Mouse (Mus musculus): ENCODE data around the gene Kif3b. TPM values are rescaled to one million over a fixed set of nuclear protein-coding genes. Genes with fewer than 3 reads are reported as not detected.
A peak's percentile ranks its signal among the peaks of the same experiment; 100 is the strongest.

Kif3b gene
- polyA plus RNA-seq, 1 experiment = 5.6 TPM

DNA sequence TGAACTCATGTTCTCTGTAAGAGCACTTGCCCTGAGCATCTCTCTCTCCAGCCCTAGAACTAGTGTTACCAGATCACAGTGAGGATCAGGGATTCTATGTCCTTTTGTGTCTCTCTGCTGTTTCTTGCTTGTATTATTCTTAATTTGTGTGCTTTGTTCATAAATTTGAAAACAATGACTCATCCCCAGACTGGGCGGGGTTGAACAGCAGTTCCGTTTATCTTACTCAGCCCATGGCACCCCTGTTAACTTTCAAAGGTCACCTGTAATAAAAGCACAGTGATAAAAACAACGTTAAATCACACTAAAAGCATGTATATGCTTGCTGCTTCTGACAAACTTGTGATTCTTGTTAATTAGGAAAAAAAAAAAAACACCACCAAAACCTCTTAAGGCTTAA, 51.4 kb downstream of the Kif3b start:
- no peak overlapping the region for H3K27ac ChIP-seq (ENCODE audit: insufficient read depth, low read length)

DNA sequence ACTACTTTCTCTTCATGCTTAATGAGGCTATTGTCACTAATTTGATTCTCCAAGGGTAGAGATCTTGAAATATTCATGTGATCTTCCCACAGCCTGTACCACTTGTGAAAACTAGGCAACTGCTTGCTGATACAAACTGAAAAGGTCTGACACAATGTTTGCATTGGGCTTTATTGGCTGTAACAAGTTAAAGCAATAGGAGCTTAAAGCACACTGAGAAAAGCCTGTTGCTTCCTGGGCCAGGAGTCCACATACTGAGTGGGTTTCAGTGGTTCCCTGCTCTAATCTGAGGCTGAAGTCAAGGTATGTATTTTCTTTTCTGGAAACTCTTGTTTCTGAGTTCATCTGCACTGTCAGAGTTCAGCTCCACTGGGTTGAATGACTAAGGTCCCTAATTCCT, 52.0 kb downstream of the Kif3b start:
- TF ChIP-seq CTCF (IDR thresholded peaks at IDR 0.05; ENCODE audit: extremely low read depth, insufficient read depth, insufficient read length, insufficient replicate concordance) = no peak
- H3K27ac ChIP-seq (ENCODE audit: insufficient read depth, low read length) = no peak overlapping the region
- no peak for DNase-seq (ENCODE audit: low read depth in 1 of 2, low spot score in 2 of 2)

More for the DNA sequence above, 51.4 kb downstream of the Kif3b start:
- TF ChIP-seq POLR2A (IDR thresholded peaks at IDR 0.05; ENCODE audit: low read depth, low read length) (no peak), CTCF (IDR thresholded peaks at IDR 0.05; ENCODE audit: extremely low read depth, insufficient read depth, insufficient read length, insufficient replicate concordance) (no peak)
- Histone ChIP-seq H3K4me1 (ENCODE audit: control insufficient read depth, insufficient read depth, insufficient read length) (no peaks in the 10 kb centered on the region; the same call in 1 of the 2 replicates), H3K27me3 (ENCODE audit: control insufficient read depth, insufficient read depth, low read length) (no peaks in the 10 kb centered on the region), H3K4me3 (ENCODE audit: extremely low read depth, insufficient read depth, insufficient read length) (no peak overlapping the region), H3K36me3 (ENCODE audit: control insufficient read depth, insufficient read depth, low read length) (no peaks in the 10 kb centered on the region)
- DNase-seq (ENCODE audit: low read depth in 1 of 2, low spot score in 2 of 2) = no peak
- WGBS = 63% methylated on average over 3 of the region's 3 CpGs

DNA sequence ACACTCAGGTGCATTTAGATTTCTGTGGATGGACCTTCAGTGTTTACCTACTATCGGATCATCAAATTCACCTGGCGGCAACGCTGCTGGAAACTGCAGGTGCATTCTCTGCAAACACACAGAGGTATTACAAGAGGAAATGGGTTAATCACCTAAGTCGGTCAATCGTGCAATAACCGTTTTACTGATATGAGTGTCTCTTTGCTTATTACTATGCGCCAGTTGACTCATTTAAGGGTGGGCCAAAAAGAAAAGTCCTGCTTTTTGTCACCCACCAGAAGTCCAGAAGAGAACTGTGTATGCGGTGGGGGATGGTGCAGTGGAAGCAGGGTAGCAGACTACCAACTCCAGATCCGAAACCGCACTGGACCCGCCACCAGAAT, 53.8 kb downstream of the Kif3b start:
- no peak for TF ChIP-seq POLR2A (IDR thresholded peaks at IDR 0.05; ENCODE audit: low read depth, low read length)
- TF ChIP-seq CTCF (IDR thresholded peaks at IDR 0.05; ENCODE audit: extremely low read depth, insufficient read depth, insufficient read length, insufficient replicate concordance) = no peak
- H3K27ac ChIP-seq (ENCODE audit: insufficient read depth, low read length) = peak overlapping the region; percentile 83
- no peaks in the 10 kb centered on the region for H3K27me3 ChIP-seq (ENCODE audit: control insufficient read depth, insufficient read depth, low read length)
- H3K4me1 ChIP-seq (ENCODE audit: control insufficient read depth, insufficient read depth, insufficient read length) = peaks cover 3% of the 10 kb centered on the region
- H3K36me3 ChIP-seq (ENCODE audit: control insufficient read depth, insufficient read depth, low read length) = no peaks in the 10 kb centered on the region
- WGBS = 3% methylated on average over 11 of the region's 11 CpGs
- DNase-seq (ENCODE audit: low read depth in 1 of 2, low spot score in 2 of 2) = no peak
- H3K4me3 ChIP-seq (ENCODE audit: extremely low read depth, insufficient read depth, insufficient read length) = peak overlapping the region; percentile 96

More for the DNA sequence above, 52.0 kb downstream of the Kif3b start:
- Histone ChIP-seq H3K4me1 (ENCODE audit: control insufficient read depth, insufficient read depth, insufficient read length) (no peaks in the 10 kb centered on the region; the same call in 1 of the 2 replicates), H3K36me3 (ENCODE audit: control insufficient read depth, insufficient read depth, low read length) (no peaks in the 10 kb centered on the region), H3K4me3 (ENCODE audit: extremely low read depth, insufficient read depth, insufficient read length) (no peak overlapping the region), H3K27me3 (ENCODE audit: control insufficient read depth, insufficient read depth, low read length) (no peaks in the 10 kb centered on the region)

GRCm38 (mm10) chr2:153345454-153346220, 54.4 kb downstream of the Kif3b start, which contains the start of gene Asxl1:
Gene Asxl1, plus strand, starts transcription at chr2:153345829.
- peak within 1 kb of the TSS; percentile 99 for H3K27ac ChIP-seq (ENCODE audit: insufficient read depth, low read length)
- H3K27me3 ChIP-seq (ENCODE audit: control insufficient read depth, insufficient read depth, low read length) = no peaks in the 10 kb centered on the region
- H3K4me3 ChIP-seq (ENCODE audit: extremely low read depth, insufficient read depth, insufficient read length) = peak within 1 kb of the TSS; percentile 96
- no peaks in the 10 kb centered on the region for H3K36me3 ChIP-seq (ENCODE audit: control insufficient read depth, insufficient read depth, low read length)
- H3K4me1 ChIP-seq (ENCODE audit: control insufficient read depth, insufficient read depth, insufficient read length) = peaks cover 6% of the 10 kb centered on the region
- WGBS = under 1% methylated on average over 69 of the region's 79 CpGs
- TF ChIP-seq CTCF (IDR thresholded peaks at IDR 0.05; ENCODE audit: extremely low read depth, insufficient read depth, insufficient read length, insufficient replicate concordance) = no peak
- TF ChIP-seq POLR2A (IDR thresholded peaks at IDR 0.05; ENCODE audit: low read depth, low read length) = peak; percentile 29; the same call in 1 of the 2 replicates
- DNase-seq (ENCODE audit: low read depth in 1 of 2, low spot score in 2 of 2) = peak; percentile 92 to 94

- H3K27me3 ChIP-seq (ENCODE audit: control insufficient read depth, insufficient read depth, low read length) = no peaks in the 10 kb centered on the region
- no peaks in the 10 kb centered on the region for H3K36me3 ChIP-seq (ENCODE audit: control insufficient read depth, insufficient read depth, low read length)
- WGBS = under 1% methylated on average over 53 of the region's 76 CpGs
- H3K27ac ChIP-seq (ENCODE audit: insufficient read depth, low read length) = peak overlapping the region; percentile 99
- TF ChIP-seq POLR2A (IDR thresholded peaks at IDR 0.05; ENCODE audit: low read depth, low read length) (no peak), CTCF (IDR thresholded peaks at IDR 0.05; ENCODE audit: extremely low read depth, insufficient read depth, insufficient read length, insufficient replicate concordance) (no peak)
- DNase-seq (ENCODE audit: low read depth in 1 of 2, low spot score in 2 of 2) = peak in 1 of 2 experiments; percentile 50
- H3K4me3 ChIP-seq (ENCODE audit: extremely low read depth, insufficient read depth, insufficient read length) = peak overlapping the region; percentile 96
- peaks cover 7% of the 10 kb centered on the region for H3K4me1 ChIP-seq (ENCODE audit: control insufficient read depth, insufficient read depth, insufficient read length)
These were observed 55.3 kb downstream of the Kif3b start for GRCm38 (mm10) chr2:153346221-153347182.

DNA sequence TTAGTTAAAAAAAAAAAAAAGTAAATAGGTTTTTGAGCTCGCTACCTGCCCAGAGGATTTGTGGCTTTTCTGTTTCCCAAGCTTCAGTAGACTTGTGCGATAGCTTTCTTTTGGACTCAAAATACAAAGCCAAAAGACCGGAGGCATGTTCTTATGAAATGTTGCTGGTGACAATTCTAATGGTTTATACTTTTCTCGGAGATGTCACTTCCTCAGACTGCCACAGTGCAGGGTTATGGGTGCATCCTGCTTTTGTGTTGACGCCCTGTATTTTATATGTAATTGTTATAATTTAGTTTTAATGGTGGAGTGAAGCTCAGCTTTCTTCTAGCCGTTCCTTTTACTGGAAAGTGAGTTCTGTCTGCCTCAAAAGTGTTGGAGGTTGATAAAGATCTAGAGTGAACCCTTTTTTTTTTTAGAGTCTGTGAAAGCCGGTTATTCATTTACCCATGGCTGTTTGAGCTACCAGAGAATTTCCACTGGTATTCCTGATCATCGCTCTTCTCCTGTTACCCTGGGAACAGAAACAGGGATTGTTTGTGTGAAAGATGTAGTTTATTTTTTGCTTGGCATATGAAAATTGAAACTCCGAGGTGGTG, 56.1 kb downstream of the Kif3b start:
- 6% methylated on average over 9 of the region's 9 CpGs for WGBS
- TF ChIP-seq POLR2A (IDR thresholded peaks at IDR 0.05; ENCODE audit: low read depth, low read length) (no peak), CTCF (IDR thresholded peaks at IDR 0.05; ENCODE audit: extremely low read depth, insufficient read depth, insufficient read length, insufficient replicate concordance) (no peak)
- no peak for DNase-seq (ENCODE audit: low read depth in 1 of 2, low spot score in 2 of 2)
- H3K36me3 ChIP-seq (ENCODE audit: control insufficient read depth, insufficient read depth, low read length) = no peaks in the 10 kb centered on the region
- peak overlapping the region; percentile 89 for H3K27ac ChIP-seq (ENCODE audit: insufficient read depth, low read length)
- peak overlapping the region; percentile 96 for H3K4me3 ChIP-seq (ENCODE audit: extremely low read depth, insufficient read depth, insufficient read length)
- H3K27me3 ChIP-seq (ENCODE audit: control insufficient read depth, insufficient read depth, low read length) = no peaks in the 10 kb centered on the region
- peaks cover 7% of the 10 kb centered on the region for H3K4me1 ChIP-seq (ENCODE audit: control insufficient read depth, insufficient read depth, insufficient read length)

All from spleen, adult 2 months (tissue).